Mouse (Mus musculus) limb, embryonic 11.5 days (tissue): Measurements from ENCODE around the gene Trappc5. TPM values are rescaled to one million over a fixed set of nuclear protein-coding genes. Genes with fewer than 3 reads are reported as not detected.
A peak's percentile ranks its signal among the peaks of the same experiment; 100 is the strongest.

ENCODE experiments used
- ATAC-seq: fragments of 200-750 bp; cut with Nextera tagmentation; 2 replicates; pipeline ENCODE4 v1.8.0; 2017; ENCODE audit warnings: low read depth; ENCODE audit not compliant: insufficient number of reproducible peaks, low FRiP score, low TSS enrichment
- DNase-seq: peaks from one replicate; pipeline ENCODE4 v3.0.0-alpha.2; 2015; ENCODE audit warnings: low spot score
- H3K27ac ChIP-seq: fragments of 300-500 bp; sonication (generic); replicated peaks from 2 replicates; pipeline ENCODE4 v1.5.1; 2014; ENCODE audit warnings: low read depth, mild to moderate bottlenecking, low read length
- H3K27me3 ChIP-seq: fragments of 300-500 bp; sonication (generic); 2 replicates; pipeline ENCODE4 v1.6.1; 2014; ENCODE audit warnings: mild to moderate bottlenecking, low read length, mixed read lengths; ENCODE audit not compliant: control insufficient read depth, insufficient read depth
- H3K36me3 ChIP-seq: fragments of 300-500 bp; sonication (generic); 2 replicates; pipeline ENCODE4 v1.6.1; 2014; ENCODE audit warnings: mild to moderate bottlenecking, low read length, moderate library complexity, mixed read lengths; ENCODE audit not compliant: control insufficient read depth, insufficient read depth
- H3K4me1 ChIP-seq: fragments of 300-500 bp; sonication (generic); 2 replicates; pipeline ENCODE4 v1.6.1; 2014; ENCODE audit warnings: low read length, mixed read lengths; ENCODE audit not compliant: control insufficient read depth, insufficient read depth
- H3K4me2 ChIP-seq: fragments of 300-500 bp; sonication (generic); 2 replicates; pipeline ENCODE4 v1.6.1; 2014; ENCODE audit warnings: low read depth, mild to moderate bottlenecking, moderate library complexity; ENCODE audit not compliant: severe bottlenecking
- H3K4me3 ChIP-seq: fragments of 300-500 bp; sonication (generic); 2 replicates; pipeline ENCODE4 v1.5.1; 2014; ENCODE audit warnings: low read depth, low read length
- H3K9ac ChIP-seq: fragments of 300-500 bp; sonication (generic); 2 replicates; pipeline ENCODE4 v1.6.1; 2014; ENCODE audit warnings: mild to moderate bottlenecking, low read length
- H3K9me3 ChIP-seq: fragments of 300-500 bp; sonication (generic); 2 replicates; pipeline ENCODE4 v1.6.1; 2016; ENCODE audit warnings: low read length; ENCODE audit not compliant: control insufficient read depth
- WGBS: fragments of 180-500 bp; shearing (Covaris S2); extraction: QIAGEN DNeasy Blood & Tissue Kit; methylation state at CpG from one replicate; pipeline ENCODE4 v1.1.7; 2014; 5-methylcytosine and 5-hydroxymethylcytosine counted together
- polyA plus RNA-seq: library from polyadenylated mRNA; unstranded; fragments of >200 nt; fragmentation: Nextera tagmentation; extraction: Ambion mirVana; gene quantifications from 2 replicates; pipeline ENCODE4 v1.2.1, GENCODE M21; 2014

Trappc5 gene
- polyA plus RNA-seq, 1 experiment from 2014 or later: 31.9 TPM

DNA sequence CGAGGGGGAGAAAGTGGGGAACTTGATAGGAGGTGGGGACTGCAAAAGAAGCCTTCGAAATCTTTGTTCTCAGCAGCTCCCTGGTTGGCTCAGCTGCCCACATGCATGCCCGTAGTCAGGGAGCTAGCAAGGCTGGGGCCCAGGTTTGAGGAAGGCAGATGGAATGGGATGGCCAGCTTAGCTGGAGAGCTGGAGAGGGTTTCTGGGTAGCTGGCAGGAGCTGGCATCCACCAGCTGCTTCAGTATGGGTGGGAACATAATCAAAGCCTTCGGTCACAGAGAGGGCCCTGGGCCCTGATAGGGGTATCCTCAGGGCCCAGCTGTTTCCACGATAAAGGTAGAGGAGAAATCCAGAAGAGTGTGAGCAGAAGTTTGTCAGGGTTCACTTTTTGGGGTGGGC, 6.3 kb downstream of the Trappc5 start:
- H3K4me3 ChIP-seq: no peak overlapping the region
- no peak for ATAC-seq
- H3K27me3 ChIP-seq: no peaks in the 10 kb centered on the region
- no peak overlapping the region for H3K27ac ChIP-seq
- H3K9me3 ChIP-seq: peaks cover 3% of the 10 kb centered on the region; the same call in 1 of the 2 replicates
- no peak overlapping the region for H3K4me2 ChIP-seq
- 86% methylated on average over 5 of the region's 5 CpGs for whole genome bisulfite sequencing
- 0 out of 2 replicates have a peak, but pooled peaks cover 3% of the 10 kb centered on the region for H3K4me1 ChIP-seq
- H3K9ac ChIP-seq: no peak overlapping the region
- H3K36me3 ChIP-seq: peaks cover 13% of the 10 kb centered on the region
- DNase-seq: no peak

DNA sequence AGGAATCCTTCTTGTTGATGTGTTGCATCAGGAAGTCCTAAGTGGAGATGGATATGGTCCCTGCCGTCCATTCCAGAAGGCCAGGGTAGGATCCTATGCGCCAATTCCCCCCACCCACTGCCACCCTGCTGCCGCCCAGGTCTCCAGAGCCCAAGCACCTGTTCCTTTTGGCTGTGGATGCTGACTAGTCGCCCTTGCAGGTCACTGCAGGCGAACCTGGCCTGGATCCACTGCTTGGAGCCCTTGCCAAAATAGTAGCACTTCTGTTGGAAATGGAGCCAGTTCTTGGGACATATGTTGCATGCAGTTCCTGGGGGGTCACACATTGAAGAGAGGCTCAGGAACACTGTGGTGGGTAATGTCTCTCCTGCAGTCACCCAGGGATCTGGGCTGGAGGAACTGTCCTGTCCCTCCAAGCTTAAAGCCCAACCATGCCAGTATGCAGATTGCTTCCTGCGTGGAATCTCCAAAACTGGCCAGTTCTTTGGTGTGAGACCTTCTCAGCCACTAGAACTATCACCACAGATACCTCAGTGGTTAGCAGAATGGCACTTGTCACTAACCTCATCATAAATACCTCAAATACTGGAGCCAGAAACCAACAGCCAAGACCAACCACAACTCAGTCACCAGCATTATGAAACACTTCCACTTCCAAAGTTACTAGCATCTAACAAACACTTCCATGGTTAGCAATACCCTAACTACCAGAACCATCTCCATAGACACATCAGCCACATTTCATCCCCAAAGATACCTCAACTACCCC, 7.5 kb downstream of the Trappc5 start:
- WGBS: 81% methylated on average over 6 of the region's 6 CpGs
- no peaks in the 10 kb centered on the region for H3K4me1 ChIP-seq
- no peak overlapping the region for H3K27ac ChIP-seq
- DNase-seq (no peak), ATAC-seq (no peak)
- no peak overlapping the region for H3K9ac ChIP-seq
- H3K27me3 ChIP-seq: no peaks in the 10 kb centered on the region
- no peak overlapping the region for H3K4me2 ChIP-seq
- H3K4me3 ChIP-seq: no peak overlapping the region
- H3K9me3 ChIP-seq: peaks cover 3% of the 10 kb centered on the region; the same call in 1 of the 2 replicates
- peaks cover 13% of the 10 kb centered on the region for H3K36me3 ChIP-seq

DNA sequence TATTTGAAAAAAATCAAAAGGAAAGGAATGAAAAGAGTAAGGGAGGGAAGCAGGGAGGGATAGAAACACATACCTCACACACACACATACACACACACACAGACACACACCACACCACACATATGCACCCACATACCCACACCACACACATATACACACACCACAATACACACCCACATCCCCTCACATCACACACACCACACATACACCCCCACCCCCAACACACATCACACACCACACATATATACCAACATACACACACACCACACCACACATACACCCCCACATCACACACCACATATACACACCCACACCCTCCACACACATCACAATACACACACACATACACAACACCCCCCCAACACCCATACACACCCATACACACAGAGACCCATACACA, 8.4 kb downstream of the Trappc5 start:
- Histone ChIP-seq H3K4me2 (no peak overlapping the region), H3K4me3 (no peak overlapping the region), H3K9ac (no peak overlapping the region), H3K4me1 (no peaks in the 10 kb centered on the region), H3K36me3 (peaks cover 6% of the 10 kb centered on the region), H3K9me3 (peaks cover 3% of the 10 kb centered on the region; the same call in 1 of the 2 replicates), H3K27ac (no peak overlapping the region), H3K27me3 (no peaks in the 10 kb centered on the region)
- 0 out of 2 replicates have a peak, but pooled peaks have one; percentile 33 for ATAC-seq
- DNase-seq: no peak

DNA sequence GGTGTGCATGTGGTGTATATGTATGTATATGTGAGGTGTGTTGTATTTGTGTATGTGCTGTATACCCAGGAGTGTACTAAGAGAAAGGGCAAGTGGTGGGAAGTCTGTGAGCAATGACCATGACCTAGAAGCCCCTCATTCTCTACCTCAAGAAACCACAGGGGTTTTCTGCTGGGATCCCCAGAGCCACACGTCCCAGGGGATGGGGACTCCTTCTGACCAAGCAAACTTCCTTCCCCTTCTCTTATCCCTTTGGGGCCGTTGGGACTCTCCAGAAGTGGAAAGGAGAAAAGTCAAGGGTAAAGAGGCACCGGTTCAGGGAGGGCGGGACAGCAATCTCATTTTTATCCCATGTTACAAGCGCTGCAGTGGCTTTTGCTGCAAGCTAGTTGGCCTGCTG, 9.3 kb downstream of the Trappc5 start:
- ATAC-seq (no peak), DNase-seq (no peak)
- H3K9me3 ChIP-seq: peaks cover 3% of the 10 kb centered on the region; the same call in 1 of the 2 replicates
- no peaks in the 10 kb centered on the region for H3K4me1 ChIP-seq
- no peaks in the 10 kb centered on the region; the same call in 1 of the 2 replicates for H3K36me3 ChIP-seq
- no peak overlapping the region for H3K4me2 ChIP-seq
- H3K27me3 ChIP-seq: no peaks in the 10 kb centered on the region
- H3K27ac ChIP-seq: no peak overlapping the region
- no peak overlapping the region for H3K4me3 ChIP-seq
- WGBS: 65% methylated on average over 5 of the region's 5 CpGs
- H3K9ac ChIP-seq: no peak overlapping the region

DNA sequence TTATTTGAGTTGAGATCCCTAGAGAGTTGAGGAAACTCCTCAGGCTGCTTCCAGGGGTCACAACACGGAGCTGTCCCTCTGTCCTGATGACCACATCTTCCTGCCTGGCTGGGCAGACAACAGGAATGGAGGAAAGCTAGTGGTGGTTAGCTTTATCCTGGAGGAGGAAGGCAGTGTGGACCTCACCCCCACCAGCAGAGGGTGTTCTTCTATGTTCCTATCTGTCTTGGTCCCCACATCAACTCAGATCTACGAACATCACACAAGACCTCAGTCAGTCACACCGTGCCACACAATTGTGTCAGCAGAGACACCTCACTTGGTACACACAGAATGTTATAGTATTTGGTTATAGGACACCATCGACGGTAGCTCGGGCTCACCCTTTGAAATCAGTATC, 11.4 kb downstream of the Trappc5 start:
- H3K9ac ChIP-seq: no peak overlapping the region
- H3K27me3 ChIP-seq: no peaks in the 10 kb centered on the region
- H3K27ac ChIP-seq: no peak overlapping the region
- peaks cover 3% of the 10 kb centered on the region; the same call in 1 of the 2 replicates for H3K9me3 ChIP-seq
- ATAC-seq: no peak
- DNase-seq: no peak
- no peaks in the 10 kb centered on the region for H3K36me3 ChIP-seq
- no peak overlapping the region for H3K4me2 ChIP-seq
- H3K4me3 ChIP-seq: no peak overlapping the region
- H3K4me1 ChIP-seq: no peaks in the 10 kb centered on the region
- 76% methylated on average over 6 of the region's 6 CpGs for WGBS

DNA sequence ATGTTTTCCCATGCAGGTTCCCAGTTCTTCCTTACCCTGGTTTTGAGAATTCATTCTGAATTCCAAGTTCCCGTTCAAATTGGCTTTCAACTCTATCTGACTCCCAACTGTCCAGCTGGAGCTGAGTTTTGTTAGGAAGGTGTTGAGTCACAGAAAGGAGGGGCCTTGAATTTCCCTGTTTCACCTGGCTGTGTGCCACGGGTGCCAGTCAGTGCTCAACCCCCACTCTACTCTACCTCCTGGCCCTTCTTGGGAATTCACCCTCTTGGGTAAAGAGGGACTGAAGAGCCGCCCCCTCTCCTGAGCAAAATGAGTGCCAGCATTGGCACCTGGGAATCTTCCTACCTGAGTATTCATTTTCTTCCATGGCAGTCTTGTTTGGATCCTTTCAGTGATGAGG, 14.7 kb downstream of the Trappc5 start:
- DNase-seq: no peak
- Histone ChIP-seq H3K9me3 (0 out of 2 replicates have a peak, but pooled peaks cover 3% of the 10 kb centered on the region), H3K9ac (no peak overlapping the region), H3K4me2 (no peak overlapping the region), H3K4me1 (no peaks in the 10 kb centered on the region), H3K36me3 (no peaks in the 10 kb centered on the region), H3K27ac (no peak overlapping the region), H3K4me3 (no peak overlapping the region), H3K27me3 (no peaks in the 10 kb centered on the region)
- WGBS: 85% methylated on average over 3 of the region's 3 CpGs
- no peak for ATAC-seq

DNA sequence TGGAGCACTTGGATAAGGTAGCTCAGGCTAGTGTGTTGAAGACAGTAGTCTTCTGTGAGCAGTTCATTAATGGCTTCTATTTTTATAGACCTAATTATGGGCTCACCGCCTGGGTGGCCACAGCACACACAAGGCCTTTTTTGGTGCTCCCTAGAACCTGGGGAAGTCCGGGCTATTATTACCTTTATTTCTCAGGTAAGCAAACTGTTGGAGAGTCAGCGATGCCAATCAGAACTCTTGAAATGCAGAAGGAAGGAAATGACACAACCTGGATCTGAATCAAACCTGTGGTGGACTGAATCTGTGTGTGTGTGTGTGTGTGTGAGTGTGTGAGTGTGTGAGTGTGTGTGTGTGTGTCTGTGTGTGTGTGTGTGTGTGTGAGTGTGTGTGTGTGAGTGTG, 18.0 kb downstream of the Trappc5 start, which contains the start of gene Fcer2a:
Gene Fcer2a, minus strand, starts transcription at position 55 of the 400 bp plus-strand sequence.
- Histone ChIP-seq H3K4me2 (no peak within 1 kb of the TSS), H3K4me1 (no peaks in the 10 kb centered on the region), H3K27ac (no peak within 1 kb of the TSS), H3K36me3 (no peaks in the 10 kb centered on the region), H3K9ac (no peak within 1 kb of the TSS), H3K4me3 (no peak within 1 kb of the TSS), H3K27me3 (no peaks in the 10 kb centered on the region), H3K9me3 (no peaks in the 10 kb centered on the region)
- DNase-seq (no peak), ATAC-seq (no peak)
- WGBS: 78% methylated on average over 3 of the region's 3 CpGs

DNA sequence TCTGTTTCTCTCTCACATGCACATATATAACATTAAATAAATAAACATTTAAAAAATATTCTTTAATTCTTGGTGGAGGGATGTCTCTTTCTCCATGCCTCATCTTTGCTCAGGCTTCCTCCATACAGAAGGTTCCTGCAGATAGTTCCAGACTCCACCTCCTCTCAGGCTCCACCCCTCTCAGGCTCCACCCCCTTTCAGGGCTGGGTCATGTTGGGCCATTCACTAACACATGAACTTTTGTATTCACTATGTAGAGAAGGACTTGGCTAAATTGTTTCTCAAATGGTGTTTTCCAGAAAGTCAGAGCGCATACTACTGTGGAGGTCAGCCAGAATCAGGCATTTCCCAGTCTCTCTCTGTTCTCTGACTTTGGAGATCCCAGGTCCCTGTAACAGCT, 25.4 kb downstream of the Trappc5 start:
- 94% methylated on average over 1 of the region's 1 CpGs for WGBS
- Histone ChIP-seq H3K4me3 (no peak overlapping the region), H3K36me3 (no peaks in the 10 kb centered on the region), H3K4me2 (no peak overlapping the region), H3K9ac (no peak overlapping the region), H3K4me1 (no peaks in the 10 kb centered on the region), H3K9me3 (no peaks in the 10 kb centered on the region), H3K27me3 (no peaks in the 10 kb centered on the region), H3K27ac (no peak overlapping the region)
- DNase-seq (no peak), ATAC-seq (no peak; the same call in 1 of the 2 replicates)
